Mouse (Mus musculus): ENCODE measurements around the gene Nudt16. TPM values are rescaled to one million over a fixed set of nuclear protein-coding genes. Genes with fewer than 3 reads are reported as not detected.
"Not testable (repeated sequence)": the region's sequence is repeated elsewhere in the genome, so short reads cannot be mapped to it uniquely, and the experiment has no call there.

Gene Nudt16
- polyA plus RNA-seq (2015; fragmentation: Nextera tagmentation; extraction: Ambion mirVana) = 14.0 and 15.5 TPM in 2 replicates

- under 1% methylated on average over 56 of the region's 60 CpGs for WGBS
Measured at GRCm38 (mm10) chr9:105131253-105132001, at the start of gene Nudt16. Gene Nudt16, minus strand, starts transcription at chr9:105131824.

GRCm38 (mm10) chr9:105144992-105145391, 13.4 kb upstream of the Nudt16 start, which contains the start of gene 1700080E11Rik:
Gene 1700080E11Rik, minus strand, starts transcription at chr9:105145092.
- Histone ChIP-seq H3K4me2 (ENCODE audit: low read depth, low read length) (no peak within 1 kb of the TSS), H3K4me1 (replicated peaks; ENCODE audit: control insufficient read depth, insufficient read depth, low read length) (no peaks in the 10 kb centered on the region), H3K4me3 (ENCODE audit: low read length) (no peak within 1 kb of the TSS), H3K27ac (ENCODE audit: low read length) (no peak within 1 kb of the TSS), H3K27me3 (ENCODE audit: control insufficient read depth, insufficient read depth, low read depth, low read length) (no peaks in the 10 kb centered on the region), H3K9me3 (ENCODE audit: control insufficient read depth, low read length) (no peaks in the 10 kb centered on the region), H3K36me3 (ENCODE audit: control insufficient read depth, insufficient read depth, low read length) (no peaks in the 10 kb centered on the region), H3K9ac (ENCODE audit: low read length) (no peak within 1 kb of the TSS)
- WGBS = 73% methylated on average over 6 of the region's 6 CpGs
- no peak for ATAC-seq (ENCODE audit: low read depth)

More at GRCm38 (mm10) chr9:105131253-105132001, at the start of gene Nudt16:
- H3K27me3 ChIP-seq (ENCODE audit: control insufficient read depth, insufficient read depth, low read depth, low read length) = no peaks in the 10 kb centered on the region
- H3K4me2 ChIP-seq (ENCODE audit: low read depth, low read length) = peak within 1 kb of the TSS; percentile 70
- peak within 1 kb of the TSS; percentile 67 for H3K27ac ChIP-seq (ENCODE audit: low read length)
- H3K4me3 ChIP-seq (ENCODE audit: low read length) = peak within 1 kb of the TSS; percentile 64
- H3K36me3 ChIP-seq (ENCODE audit: control insufficient read depth, insufficient read depth, low read length) = no peaks in the 10 kb centered on the region
- no peaks in the 10 kb centered on the region; the same call in 1 of the 2 replicates for H3K4me1 ChIP-seq (replicated peaks; ENCODE audit: control insufficient read depth, insufficient read depth, low read length)
- H3K9ac ChIP-seq (ENCODE audit: low read length) = peak within 1 kb of the TSS; percentile 71
- no peaks in the 10 kb centered on the region for H3K9me3 ChIP-seq (ENCODE audit: control insufficient read depth, low read length)
- ATAC-seq (ENCODE audit: low read depth) = peak; percentile 99

- WGBS = 56% methylated on average over 6 of the region's 6 CpGs
- Histone ChIP-seq H3K4me3 (ENCODE audit: low read length) (no peak overlapping the region), H3K4me2 (ENCODE audit: low read depth, low read length) (no peak overlapping the region), H3K36me3 (ENCODE audit: control insufficient read depth, insufficient read depth, low read length) (no peaks in the 10 kb centered on the region), H3K27me3 (ENCODE audit: control insufficient read depth, insufficient read depth, low read depth, low read length) (no peaks in the 10 kb centered on the region), H3K4me1 (replicated peaks; ENCODE audit: control insufficient read depth, insufficient read depth, low read length) (no peaks in the 10 kb centered on the region), H3K9me3 (ENCODE audit: control insufficient read depth, low read length) (no peaks in the 10 kb centered on the region), H3K9ac (ENCODE audit: low read length) (no peak overlapping the region), H3K27ac (ENCODE audit: low read length) (no peak overlapping the region)
- ATAC-seq (ENCODE audit: low read depth) = no peak
Measured at GRCm38 (mm10) chr9:105139204-105139603, 7.6 kb upstream of the Nudt16 start.

GRCm38 (mm10) chr9:105136404-105136803, 4.8 kb upstream of the Nudt16 start:
- WGBS = 13% methylated on average over 1 of the region's 1 CpGs
- ATAC-seq (ENCODE audit: low read depth) = no peak
- no peaks in the 10 kb centered on the region for H3K9me3 ChIP-seq (ENCODE audit: control insufficient read depth, low read length)
- no peak overlapping the region for H3K4me3 ChIP-seq (ENCODE audit: low read length)
- no peak overlapping the region for H3K27ac ChIP-seq (ENCODE audit: low read length)
- H3K36me3 ChIP-seq (ENCODE audit: control insufficient read depth, insufficient read depth, low read length) = no peaks in the 10 kb centered on the region
- no peaks in the 10 kb centered on the region for H3K27me3 ChIP-seq (ENCODE audit: control insufficient read depth, insufficient read depth, low read depth, low read length)
- H3K9ac ChIP-seq (ENCODE audit: low read length) = no peak overlapping the region
- H3K4me2 ChIP-seq (ENCODE audit: low read depth, low read length) = no peak overlapping the region
- H3K4me1 ChIP-seq (replicated peaks; ENCODE audit: control insufficient read depth, insufficient read depth, low read length) = no peaks in the 10 kb centered on the region

- 75% methylated on average over 5 of the region's 5 CpGs for WGBS
- H3K9ac ChIP-seq (ENCODE audit: low read length) = no peak overlapping the region
- no peak overlapping the region; the same call in 1 of the 2 replicates for H3K4me2 ChIP-seq (ENCODE audit: low read depth, low read length)
- ATAC-seq (ENCODE audit: low read depth) = no peak
- no peaks in the 10 kb centered on the region for H3K36me3 ChIP-seq (ENCODE audit: control insufficient read depth, insufficient read depth, low read length)
- no peaks in the 10 kb centered on the region for H3K27me3 ChIP-seq (ENCODE audit: control insufficient read depth, insufficient read depth, low read depth, low read length)
- no peak overlapping the region for H3K27ac ChIP-seq (ENCODE audit: low read length)
- no peak overlapping the region for H3K4me3 ChIP-seq (ENCODE audit: low read length)
- H3K4me1 ChIP-seq (replicated peaks; ENCODE audit: control insufficient read depth, insufficient read depth, low read length) = no peaks in the 10 kb centered on the region; the same call in 1 of the 2 replicates
- H3K9me3 ChIP-seq (ENCODE audit: control insufficient read depth, low read length) = no peaks in the 10 kb centered on the region
Measured at GRCm38 (mm10) chr9:105134536-105134935, 2.9 kb upstream of the Nudt16 start.

- WGBS = 20% methylated on average over 5 of the region's 5 CpGs
- ATAC-seq (ENCODE audit: low read depth) = peak; percentile 6; the same call in 1 of the 2 replicates
- Histone ChIP-seq H3K4me3 (ENCODE audit: low read length) (peak overlapping the region; percentile 64), H3K9me3 (ENCODE audit: control insufficient read depth, low read length) (no peaks in the 10 kb centered on the region), H3K27ac (ENCODE audit: low read length) (no peak overlapping the region), H3K9ac (ENCODE audit: low read length) (peak overlapping the region; percentile 33; the same call in 1 of the 2 replicates), H3K27me3 (ENCODE audit: control insufficient read depth, insufficient read depth, low read depth, low read length) (no peaks in the 10 kb centered on the region), H3K4me2 (ENCODE audit: low read depth, low read length) (peak overlapping the region; percentile 70), H3K36me3 (ENCODE audit: control insufficient read depth, insufficient read depth, low read length) (no peaks in the 10 kb centered on the region), H3K4me1 (replicated peaks; ENCODE audit: control insufficient read depth, insufficient read depth, low read length) (no peaks in the 10 kb centered on the region; the same call in 1 of the 2 replicates)
Measured at GRCm38 (mm10) chr9:105132002-105132367, 361 bp upstream of the Nudt16 start.

- Histone ChIP-seq H3K27ac (ENCODE audit: low read length) (no peak overlapping the region), H3K4me2 (ENCODE audit: low read depth, low read length) (no peak overlapping the region), H3K9me3 (ENCODE audit: control insufficient read depth, low read length) (no peaks in the 10 kb centered on the region), H3K27me3 (ENCODE audit: control insufficient read depth, insufficient read depth, low read depth, low read length) (no peaks in the 10 kb centered on the region), H3K4me1 (replicated peaks; ENCODE audit: control insufficient read depth, insufficient read depth, low read length) (no peaks in the 10 kb centered on the region; the same call in 1 of the 2 replicates), H3K9ac (ENCODE audit: low read length) (no peak overlapping the region), H3K36me3 (ENCODE audit: control insufficient read depth, insufficient read depth, low read length) (no peaks in the 10 kb centered on the region), H3K4me3 (ENCODE audit: low read length) (no peak overlapping the region)
- WGBS = 91% methylated on average over 8 of the region's 8 CpGs
- no peak for ATAC-seq (ENCODE audit: low read depth)
Measured at GRCm38 (mm10) chr9:105130331-105130730, 1.3 kb downstream of the Nudt16 start.

GRCm38 (mm10) chr9:105125206-105125605, 6.4 kb downstream of the Nudt16 start:
- H3K36me3 ChIP-seq (ENCODE audit: control insufficient read depth, insufficient read depth, low read length); H3K4me2 ChIP-seq (ENCODE audit: low read depth, low read length); ATAC-seq (ENCODE audit: low read depth); H3K4me3 ChIP-seq (ENCODE audit: low read length); H3K9me3 ChIP-seq (ENCODE audit: control insufficient read depth, low read length); H3K9ac ChIP-seq (ENCODE audit: low read length); H3K27me3 ChIP-seq (ENCODE audit: control insufficient read depth, insufficient read depth, low read depth, low read length); H3K27ac ChIP-seq (ENCODE audit: low read length); H3K4me1 ChIP-seq (replicated peaks; ENCODE audit: control insufficient read depth, insufficient read depth, low read length): not testable (repeated sequence)
- WGBS = 73% methylated on average over 3 of the region's 3 CpGs

GRCm38 (mm10) chr9:105103893-105104292, 27.7 kb downstream of the Nudt16 start:
- H3K36me3 ChIP-seq (ENCODE audit: control insufficient read depth, insufficient read depth, low read length) = no peaks in the 10 kb centered on the region
- ATAC-seq (ENCODE audit: low read depth) = no peak
- H3K9me3 ChIP-seq (ENCODE audit: control insufficient read depth, low read length) = no peaks in the 10 kb centered on the region
- H3K4me2 ChIP-seq (ENCODE audit: low read depth, low read length) = no peak overlapping the region
- no peak overlapping the region for H3K27ac ChIP-seq (ENCODE audit: low read length)
- H3K27me3 ChIP-seq (ENCODE audit: control insufficient read depth, insufficient read depth, low read depth, low read length) = no peaks in the 10 kb centered on the region
- H3K4me1 ChIP-seq (replicated peaks; ENCODE audit: control insufficient read depth, insufficient read depth, low read length) = no peaks in the 10 kb centered on the region
- H3K9ac ChIP-seq (ENCODE audit: low read length) = no peak overlapping the region
- H3K4me3 ChIP-seq (ENCODE audit: low read length) = no peak overlapping the region
- WGBS = 82% methylated on average over 5 of the region's 5 CpGs

Data from lung, embryonic 16.5 days (tissue).